Mouse (Mus musculus) neural tube, embryonic 11.5 days (tissue): Measurements from ENCODE around the gene Tcp11x2. TPM values are rescaled to one million over a fixed set of nuclear protein-coding genes. Genes with fewer than 3 reads are reported as not detected.
A peak's percentile ranks its signal among the peaks of the same experiment; 100 is the strongest.

Source experiments
- ATAC-seq: fragments of 200-750 bp; cut with Nextera tagmentation; 2 replicates; pipeline ENCODE4 v1.8.0; 2017; ENCODE audit warnings: moderate number of reproducible peaks, mild to moderate bottlenecking, moderate TSS enrichment, moderate library complexity; ENCODE audit not compliant: insufficient read depth, low FRiP score, low TSS enrichment
- DNase-seq: peaks from one replicate; pipeline ENCODE4 v3.0.0-alpha.2; 2015; ENCODE audit warnings: low spot score
- H3K27ac ChIP-seq: fragments of 300-500 bp; sonication (generic); 2 replicates; pipeline ENCODE4 v1.5.1; 2014; ENCODE audit warnings: low read depth, mild to moderate bottlenecking, low read length
- H3K27me3 ChIP-seq: fragments of 300-500 bp; sonication (generic); 2 replicates; pipeline ENCODE4 v1.6.1; 2014; ENCODE audit warnings: mild to moderate bottlenecking, low read length, mixed read lengths; ENCODE audit not compliant: control insufficient read depth, insufficient read depth
- H3K36me3 ChIP-seq: fragments of 300-500 bp; sonication (generic); 2 replicates; pipeline ENCODE4 v1.6.1; 2014; ENCODE audit warnings: mild to moderate bottlenecking, low read length, moderate library complexity, mixed read lengths; ENCODE audit not compliant: control insufficient read depth, insufficient read depth
- H3K4me1 ChIP-seq: fragments of 300-500 bp; sonication (generic); 2 replicates; pipeline ENCODE4 v1.6.1; 2014; ENCODE audit warnings: low read length, mixed read lengths; ENCODE audit not compliant: control insufficient read depth, insufficient read depth
- H3K4me2 ChIP-seq: fragments of 300-500 bp; sonication (generic); 2 replicates; pipeline ENCODE4 v1.6.1; 2014; ENCODE audit warnings: low read depth, mild to moderate bottlenecking, moderate library complexity
- H3K4me3 ChIP-seq: fragments of 300-500 bp; sonication (generic); 2 replicates; pipeline ENCODE4 v1.5.1; 2014; ENCODE audit warnings: low read depth, low read length
- H3K9ac ChIP-seq: fragments of 300-500 bp; sonication (generic); 2 replicates; pipeline ENCODE4 v1.6.1; 2014; ENCODE audit warnings: mild to moderate bottlenecking, low read length
- H3K9me3 ChIP-seq: fragments of 300-500 bp; sonication (generic); 2 replicates; pipeline ENCODE4 v1.6.1; 2016; ENCODE audit warnings: low read length; ENCODE audit not compliant: control insufficient read depth
- WGBS: fragments of 180-500 bp; shearing (Covaris S2); extraction: QIAGEN DNeasy Blood & Tissue Kit; methylation state at CpG from one replicate; pipeline ENCODE4 v1.1.7; 2014; 5-methylcytosine and 5-hydroxymethylcytosine counted together
- polyA plus RNA-seq: library from polyadenylated mRNA; unstranded; fragments of >200 nt; fragmentation: Nextera tagmentation; extraction: Ambion mirVana; gene quantifications from 2 replicates; pipeline ENCODE4 v1.2.1, GENCODE M21; 2014

Tcp11x2 gene
- polyA plus RNA-seq, 1 experiment from 2014 or later = not detected

- no peak overlapping the region for H3K27ac ChIP-seq
- H3K9me3 ChIP-seq = no peaks in the 10 kb centered on the region
- no peak overlapping the region for H3K4me2 ChIP-seq
- H3K9ac ChIP-seq = no peak overlapping the region
- 72% methylated on average over 3 of the region's 3 CpGs for WGBS
- no peaks in the 10 kb centered on the region for H3K36me3 ChIP-seq
- DNase-seq (no peak), ATAC-seq (no peak)
- H3K4me1 ChIP-seq = no peaks in the 10 kb centered on the region
- no peaks in the 10 kb centered on the region for H3K27me3 ChIP-seq
- H3K4me3 ChIP-seq = no peak overlapping the region
Measured at GRCm38 (mm10) chrX:135687802-135688201, 5.8 kb downstream of the Tcp11x2 start.

- Histone ChIP-seq H3K4me3 (no peak overlapping the region), H3K9ac (no peak overlapping the region), H3K36me3 (no peaks in the 10 kb centered on the region), H3K9me3 (no peaks in the 10 kb centered on the region), H3K27me3 (no peaks in the 10 kb centered on the region), H3K27ac (no peak overlapping the region), H3K4me1 (no peaks in the 10 kb centered on the region), H3K4me2 (no peak overlapping the region)
- ATAC-seq (no peak), DNase-seq (no peak)
- 63% methylated on average over 2 of the region's 2 CpGs for WGBS
Measured at GRCm38 (mm10) chrX:135681858-135682257, 11.7 kb downstream of the Tcp11x2 start.

DNA sequence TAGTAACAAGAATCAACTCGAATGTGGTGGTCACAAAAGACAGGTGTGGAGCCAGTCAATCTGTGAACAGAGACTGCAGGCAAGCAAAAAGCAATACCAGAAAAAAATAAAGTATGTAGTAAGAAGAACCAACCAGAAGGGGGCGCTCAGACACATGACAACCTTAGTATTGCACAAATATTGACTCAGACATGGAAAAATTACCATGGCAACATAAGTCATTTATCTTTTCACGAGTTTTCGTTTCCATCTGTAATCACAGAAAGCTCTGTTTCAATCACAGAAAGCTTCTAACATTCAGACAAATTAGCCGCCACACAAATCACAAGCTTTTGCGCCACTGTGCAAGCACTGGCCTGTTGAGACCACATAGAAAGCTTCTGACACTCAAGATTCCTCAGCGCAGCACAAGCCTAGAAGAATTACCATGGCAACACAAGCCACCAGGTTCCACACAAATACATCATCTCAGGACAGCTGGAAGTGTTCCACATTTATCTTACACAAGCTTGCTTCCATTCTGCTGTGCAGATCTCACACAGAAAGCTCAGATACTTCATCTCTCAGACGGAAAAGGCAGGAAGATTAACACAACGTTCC is 41.3 kb downstream of the Tcp11x2 start:
- Histone ChIP-seq H3K4me3 (no peak overlapping the region), H3K9ac (no peak overlapping the region), H3K27ac (no peak overlapping the region), H3K4me1 (no peaks in the 10 kb centered on the region), H3K36me3 (no peaks in the 10 kb centered on the region), H3K9me3 (no peaks in the 10 kb centered on the region), H3K27me3 (no peaks in the 10 kb centered on the region), H3K4me2 (no peak overlapping the region)
- no peak for ATAC-seq
- 47% methylated on average over 9 of the region's 9 CpGs for WGBS
- peak; percentile 16 for DNase-seq

DNA sequence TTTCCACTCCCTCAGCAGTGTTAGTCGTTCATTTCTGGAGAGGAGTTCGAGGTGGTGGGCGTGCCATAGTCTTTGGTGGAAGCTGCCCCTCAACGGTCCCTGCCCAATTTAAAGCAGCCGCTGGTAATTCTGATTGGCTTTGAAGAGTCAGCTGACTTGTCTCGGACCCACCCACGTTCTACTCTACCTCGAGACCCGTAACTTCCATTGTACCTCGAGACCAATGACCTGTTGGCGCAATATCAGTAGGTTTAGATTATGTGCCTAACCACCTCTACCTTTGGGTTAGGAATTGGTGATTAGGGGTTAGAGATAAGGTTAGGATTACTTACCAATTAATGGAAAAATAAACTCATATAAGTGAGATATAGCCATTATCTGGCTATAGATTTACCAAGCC is 66.0 kb downstream of the Tcp11x2 start, which contains the start of gene Prame:
Gene Prame (minus strand): TSS at position 101 of the 400 bp plus-strand sequence.
- H3K4me3 ChIP-seq = no peak within 1 kb of the TSS
- ATAC-seq (no peak), DNase-seq (no peak)
- H3K9ac ChIP-seq = no peak within 1 kb of the TSS
- no peak within 1 kb of the TSS for H3K27ac ChIP-seq
- no peak within 1 kb of the TSS for H3K4me2 ChIP-seq
- H3K27me3 ChIP-seq = no peaks in the 10 kb centered on the region
- no peaks in the 10 kb centered on the region for H3K36me3 ChIP-seq
- no peaks in the 10 kb centered on the region for H3K4me1 ChIP-seq
- 89% methylated on average over 11 of the region's 11 CpGs for WGBS
- H3K9me3 ChIP-seq = no peaks in the 10 kb centered on the region

Other genes with a start within 250 kb of the Tcp11x2 start
- gene AV320801, start 199.2 kb downstream of the Tcp11x2 start, polyA plus RNA-seq = not detected in 2 replicates
- not detected in 2 replicates for gene Nxf7, start 95.0 kb downstream of the Tcp11x2 start, polyA plus RNA-seq
- gene Prame, start 66.1 kb downstream of the Tcp11x2 start, polyA plus RNA-seq = 0.22 TPM in 1 of 2 replicates, not detected in the other
- gene Tmsb15a, start 31.5 kb upstream of the Tcp11x2 start, polyA plus RNA-seq = not detected in 2 replicates
- 9.6 TPM in 2 replicates for gene Armcx5, start 48.9 kb upstream of the Tcp11x2 start, polyA plus RNA-seq
- 81.8 and 89.2 TPM in 2 replicates for gene Gprasp1, start 48.9 kb upstream of the Tcp11x2 start, polyA plus RNA-seq
- 67.8 and 72.4 TPM in 2 replicates for gene Bhlhb9, start 103.8 kb upstream of the Tcp11x2 start, polyA plus RNA-seq
- gene Gprasp2, start 145.2 kb upstream of the Tcp11x2 start, polyA plus RNA-seq = 42.4 and 45.1 TPM in 2 replicates